Mouse (Mus musculus) limb, embryonic 13.5 days (tissue): ENCODE data around the gene Dock10. TPM values are rescaled to one million over a fixed set of nuclear protein-coding genes. Genes with fewer than 3 reads are reported as not detected.

Experiments used
- ATAC-seq: fragments of 200-750 bp; cut with Nextera tagmentation; 2 replicates; pipeline ENCODE4 v1.8.0; 2017; ENCODE audit warnings: low read depth, moderate number of reproducible peaks, moderate TSS enrichment; ENCODE audit not compliant: low FRiP score
- H3K27ac ChIP-seq: fragments of 300-500 bp; sonication (generic); 2 replicates; pipeline ENCODE4 v1.5.1; 2015; ENCODE audit warnings: inconsistent platforms, mild to moderate bottlenecking, moderate library complexity
- H3K27me3 ChIP-seq: fragments of 300-500 bp; sonication (generic); 2 replicates; pipeline ENCODE4 v1.6.1; 2015; ENCODE audit warnings: mild to moderate bottlenecking, inconsistent platforms
- H3K36me3 ChIP-seq: fragments of 300-500 bp; sonication (generic); 2 replicates; pipeline ENCODE4 v1.6.1; 2015; ENCODE audit warnings: inconsistent platforms, mild to moderate bottlenecking, moderate library complexity
- H3K4me1 ChIP-seq: fragments of 300-500 bp; sonication (generic); 2 replicates; pipeline ENCODE4 v1.6.1; 2015; ENCODE audit warnings: inconsistent platforms
- H3K4me2 ChIP-seq: fragments of 300-500 bp; sonication (generic); replicated peaks from 2 replicates; pipeline ENCODE4 v1.6.1; 2015; ENCODE audit warnings: inconsistent platforms, mild to moderate bottlenecking, moderate library complexity
- H3K4me3 ChIP-seq: fragments of 300-500 bp; sonication (generic); 2 replicates; pipeline ENCODE4 v1.5.1; 2015; ENCODE audit warnings: moderate library complexity, mild to moderate bottlenecking, inconsistent platforms
- H3K9ac ChIP-seq: fragments of 300-500 bp; sonication (generic); 2 replicates; pipeline ENCODE4 v1.6.1; 2015; ENCODE audit warnings: mild to moderate bottlenecking, inconsistent platforms
- H3K9me3 ChIP-seq: fragments of 300-500 bp; sonication (generic); 2 replicates; pipeline ENCODE4 v1.6.1; 2016; ENCODE audit warnings: inconsistent platforms
- WGBS: fragments of 180-500 bp; shearing (Covaris S2); methylation state at CpG from one replicate; pipeline ENCODE4 v1.1.7; 2015; 5-methylcytosine and 5-hydroxymethylcytosine counted together
- polyA plus RNA-seq: library from polyadenylated mRNA; unstranded; fragments of >200 nt; fragmentation: Nextera tagmentation; extraction: Ambion mirVana; gene quantifications from 2 replicates; pipeline ENCODE4 v1.2.1, GENCODE M21; 2015

The Dock10 gene
- polyA plus RNA-seq, 1 experiment from 2014 or later = 4.4 TPM

- no peaks in the 10 kb centered on the region for H3K27me3 ChIP-seq
- no peaks in the 10 kb centered on the region for H3K36me3 ChIP-seq
- H3K4me2 ChIP-seq = no peak overlapping the region
- no peak for ATAC-seq
- 85% methylated on average over 1 of the region's 1 CpGs for WGBS
- no peaks in the 10 kb centered on the region for H3K4me1 ChIP-seq
- H3K9me3 ChIP-seq = no peaks in the 10 kb centered on the region
- H3K4me3 ChIP-seq = no peak overlapping the region
- H3K27ac ChIP-seq = no peak overlapping the region
- no peak overlapping the region for H3K9ac ChIP-seq
These were observed 283.4 kb downstream of the Dock10 start for GRCm38 (mm10) chr1:80474942-80475341.

DNA sequence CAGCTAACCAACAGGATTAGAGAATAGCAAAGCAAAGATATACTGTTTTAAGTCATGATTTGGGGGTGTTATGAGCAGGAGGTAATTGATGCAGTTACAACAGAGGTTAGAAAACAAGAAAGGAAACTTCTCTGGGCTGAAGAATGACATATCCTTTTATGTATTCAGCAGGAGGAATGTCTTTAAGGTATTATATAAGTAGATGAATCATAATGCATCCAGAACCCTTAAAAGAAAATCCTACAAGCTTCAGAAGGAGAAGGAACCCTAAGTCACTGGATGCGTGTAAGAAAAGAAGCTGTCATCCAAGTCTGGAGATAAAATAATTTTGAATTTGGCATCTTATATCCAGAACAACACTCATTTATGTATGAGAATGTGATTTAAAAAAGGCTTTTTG is 285.9 kb downstream of the Dock10 start:
- Histone ChIP-seq H3K27ac (no peak overlapping the region), H3K36me3 (no peaks in the 10 kb centered on the region), H3K4me2 (no peak overlapping the region), H3K4me1 (no peaks in the 10 kb centered on the region), H3K9me3 (no peaks in the 10 kb centered on the region), H3K4me3 (no peak overlapping the region), H3K9ac (no peak overlapping the region), H3K27me3 (no peaks in the 10 kb centered on the region)
- WGBS = 92% methylated on average over 1 of the region's 1 CpGs
- no peak for ATAC-seq

DNA sequence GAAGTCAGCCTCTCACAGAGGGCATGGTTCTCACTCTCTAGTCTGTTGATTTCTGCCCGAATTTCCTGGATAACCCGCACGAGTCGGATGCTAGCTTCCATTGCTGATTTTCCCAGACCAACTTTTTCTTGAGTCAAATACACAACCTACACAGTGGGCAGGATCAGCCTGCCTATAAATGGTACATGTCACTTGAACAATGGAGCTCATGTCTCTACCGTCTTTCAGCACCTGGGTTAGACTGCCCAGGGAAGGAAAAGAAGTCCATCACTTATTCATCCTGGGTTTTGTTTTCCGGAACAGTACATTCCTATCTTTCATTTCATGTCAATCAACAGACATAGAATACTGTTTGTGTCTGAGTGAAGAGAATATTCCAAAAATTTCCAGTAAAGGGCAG is 297.0 kb downstream of the Dock10 start, which contains the start of gene Gm45261:
TSS of gene Gm45261 (minus strand) at position 101 of the 400 bp plus-strand sequence.
- Histone ChIP-seq H3K27me3 (no peaks in the 10 kb centered on the region), H3K36me3 (no peaks in the 10 kb centered on the region), H3K4me2 (no peak within 1 kb of the TSS), H3K4me1 (no peaks in the 10 kb centered on the region), H3K27ac (no peak within 1 kb of the TSS), H3K9ac (no peak within 1 kb of the TSS), H3K9me3 (no peaks in the 10 kb centered on the region), H3K4me3 (no peak within 1 kb of the TSS)
- ATAC-seq = no peak
- 88% methylated on average over 6 of the region's 6 CpGs for WGBS

- H3K4me1 ChIP-seq = no peaks in the 10 kb centered on the region
- no peak overlapping the region for H3K9ac ChIP-seq
- ATAC-seq = no peak
- no peaks in the 10 kb centered on the region for H3K9me3 ChIP-seq
- H3K4me2 ChIP-seq = no peak overlapping the region
- H3K4me3 ChIP-seq = no peak overlapping the region
- H3K27ac ChIP-seq = no peak overlapping the region
- no peaks in the 10 kb centered on the region for H3K27me3 ChIP-seq
- 78% methylated on average over 1 of the region's 1 CpGs for WGBS
- H3K36me3 ChIP-seq = no peaks in the 10 kb centered on the region
These were observed 298.4 kb downstream of the Dock10 start for GRCm38 (mm10) chr1:80459923-80460322.

DNA sequence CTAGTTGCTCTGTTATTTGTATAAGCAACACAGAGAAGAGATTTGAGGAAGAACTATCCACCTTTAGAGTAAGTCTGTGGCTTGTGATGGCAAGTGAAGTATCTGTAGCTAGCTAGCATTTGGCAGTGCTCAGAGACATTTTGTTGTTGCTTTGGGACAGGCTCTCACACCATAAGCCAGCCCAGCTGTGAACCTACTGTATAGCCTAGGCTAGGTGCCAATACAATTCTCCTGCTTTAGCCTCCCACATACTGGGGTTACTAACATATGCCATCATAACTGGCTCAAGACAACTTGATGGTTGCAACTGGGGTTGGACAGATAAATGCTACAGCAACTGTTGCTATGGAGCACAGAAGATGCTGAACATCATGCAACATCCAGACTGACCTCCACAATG is 298.9 kb downstream of the Dock10 start:
- no peak overlapping the region for H3K27ac ChIP-seq
- H3K9ac ChIP-seq = no peak overlapping the region
- no peaks in the 10 kb centered on the region for H3K4me1 ChIP-seq
- no peaks in the 10 kb centered on the region for H3K36me3 ChIP-seq
- no peaks in the 10 kb centered on the region for H3K9me3 ChIP-seq
- H3K4me2 ChIP-seq = no peak overlapping the region
- no peak for ATAC-seq
- no peaks in the 10 kb centered on the region for H3K27me3 ChIP-seq
- no peak overlapping the region for H3K4me3 ChIP-seq

- H3K4me1 ChIP-seq = no peaks in the 10 kb centered on the region
- WGBS = 71% methylated on average over 2 of the region's 2 CpGs
- no peak overlapping the region for H3K4me2 ChIP-seq
- H3K27me3 ChIP-seq = no peaks in the 10 kb centered on the region
- no peak overlapping the region for H3K27ac ChIP-seq
- H3K9me3 ChIP-seq = no peaks in the 10 kb centered on the region
- ATAC-seq = no peak
- no peak overlapping the region for H3K4me3 ChIP-seq
- no peaks in the 10 kb centered on the region for H3K36me3 ChIP-seq
- H3K9ac ChIP-seq = no peak overlapping the region
These were observed 304.4 kb downstream of the Dock10 start for GRCm38 (mm10) chr1:80453971-80454370.

DNA sequence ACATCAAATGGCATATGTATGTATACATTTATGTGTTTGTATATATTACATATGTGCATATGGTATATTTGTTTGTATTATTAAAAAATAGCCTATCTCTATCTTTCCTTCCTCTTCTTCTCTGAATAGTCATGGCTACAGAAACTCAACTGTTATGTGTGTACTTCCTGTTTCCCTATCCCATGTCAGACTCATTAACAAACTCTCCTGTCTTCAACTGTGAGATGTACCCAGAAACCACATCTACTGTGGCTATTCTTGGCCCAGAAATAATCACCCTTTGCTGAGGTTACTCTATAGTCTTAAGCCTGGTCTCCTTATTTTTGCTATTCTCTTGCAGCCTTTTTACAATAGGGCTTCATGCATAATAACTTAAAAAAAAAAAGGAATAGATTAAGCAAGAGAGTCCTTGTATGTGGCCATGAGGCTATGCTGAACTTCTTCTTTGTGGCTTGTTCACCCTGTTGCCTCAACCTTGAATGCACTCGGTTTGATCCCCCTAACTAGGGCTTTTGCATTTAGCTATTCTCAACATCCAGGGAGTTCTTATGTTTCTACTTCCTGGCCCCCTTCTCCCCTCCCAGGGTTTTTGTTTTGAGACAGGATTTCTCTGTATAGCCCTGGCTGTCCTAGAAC is 306.3 kb downstream of the Dock10 start:
- no peak overlapping the region for H3K4me3 ChIP-seq
- H3K27ac ChIP-seq = no peak overlapping the region
- H3K4me2 ChIP-seq = no peak overlapping the region
- no peaks in the 10 kb centered on the region for H3K27me3 ChIP-seq
- H3K9ac ChIP-seq = no peak overlapping the region
- ATAC-seq = no peak
- WGBS = 86% methylated on average over 1 of the region's 1 CpGs
- no peaks in the 10 kb centered on the region for H3K36me3 ChIP-seq
- no peaks in the 10 kb centered on the region for H3K9me3 ChIP-seq
- H3K4me1 ChIP-seq = no peaks in the 10 kb centered on the region
